Mouse (Mus musculus) megakaryocyte, embryonic 14.5 days (primary cell): Measurements from ENCODE around the gene Nfam1.

ENCODE experiments used
- FLI1 ChIP-seq: IDR thresholded peaks from 2 replicates; pipeline ENCODE4 v1.6.1; 2012; ENCODE audit warnings: low read length, inconsistent platforms, mixed read lengths
- GATA1 ChIP-seq: IDR thresholded peaks from 3 replicates; pipeline ENCODE4 v1.6.1; 2012; ENCODE audit warnings: mixed read lengths, low read length, inconsistent platforms, borderline replicate concordance

GRCm38 (mm10) chr15:83053261-83053660 is 20.2 kb upstream of the Nfam1 start:
- TF ChIP-seq GATA1 (no peak), FLI1 (no peak)
